Mouse (Mus musculus) liver, embryonic 16.5 days (tissue): Measurements from ENCODE around the gene Siglech. TPM values are rescaled to one million over a fixed set of nuclear protein-coding genes. Genes with fewer than 3 reads are reported as not detected.
"Not testable (repeated sequence)": the region's sequence is repeated elsewhere in the genome, so short reads cannot be mapped to it uniquely, and the experiment has no call there.

Experiments
- ATAC-seq: fragments of 200-750 bp; cut with Nextera tagmentation; 2 replicates; pipeline ENCODE4 v1.8.0; 2017; ENCODE audit warnings: low read depth, mild to moderate bottlenecking, moderate number of reproducible peaks, moderate library complexity
- H3K27ac ChIP-seq: fragments of 300-500 bp; sonication (generic); 2 replicates; pipeline ENCODE4 v1.5.1; 2014; ENCODE audit warnings: mild to moderate bottlenecking, low read length
- H3K27me3 ChIP-seq: fragments of 300-500 bp; sonication (generic); 2 replicates; pipeline ENCODE4 v1.6.1; 2014; ENCODE audit warnings: low read depth, low read length, mixed read lengths; ENCODE audit not compliant: control insufficient read depth, insufficient read depth
- H3K36me3 ChIP-seq: fragments of 300-500 bp; sonication (generic); 2 replicates; pipeline ENCODE4 v1.6.1; 2014; ENCODE audit warnings: mild to moderate bottlenecking; ENCODE audit not compliant: control insufficient read depth, insufficient read depth
- H3K4me1 ChIP-seq: fragments of 300-500 bp; sonication (generic); 2 replicates; pipeline ENCODE4 v1.6.1; 2014; ENCODE audit warnings: low read depth, low read length, mixed read lengths; ENCODE audit not compliant: control insufficient read depth
- H3K4me2 ChIP-seq: fragments of 300-500 bp; sonication (generic); 2 replicates; pipeline ENCODE4 v1.6.1; 2014; ENCODE audit warnings: low read depth, low read length, mixed read lengths
- H3K4me3 ChIP-seq: fragments of 300-500 bp; sonication (generic); 2 replicates; pipeline ENCODE4 v1.5.1; 2014; ENCODE audit warnings: low read depth, mild to moderate bottlenecking, low read length
- H3K9ac ChIP-seq: fragments of 300-500 bp; sonication (generic); 2 replicates; pipeline ENCODE4 v1.6.1; 2014; ENCODE audit warnings: low read depth, low read length
- H3K9me3 ChIP-seq: fragments of 300-500 bp; sonication (generic); replicated peaks from 2 replicates; pipeline ENCODE4 v1.6.1; 2016; ENCODE audit warnings: low read length; ENCODE audit not compliant: control insufficient read depth
- WGBS: fragments of 180-500 bp; shearing (Covaris S2); extraction: QIAGEN DNeasy Blood & Tissue Kit; methylation state at CpG from one replicate; pipeline ENCODE4 v1.1.7; 2014; ENCODE audit not compliant: insufficient replicate concordance; 5-methylcytosine and 5-hydroxymethylcytosine counted together
- polyA plus RNA-seq: library from polyadenylated mRNA; unstranded; fragments of >200 nt; fragmentation: Nextera tagmentation; extraction: Ambion mirVana; gene quantifications from 2 replicates; pipeline ENCODE4 v1.2.1, GENCODE M21; 2015

Siglech gene
- polyA plus RNA-seq, 1 experiment from 2014 or later: 0.89 TPM

DNA sequence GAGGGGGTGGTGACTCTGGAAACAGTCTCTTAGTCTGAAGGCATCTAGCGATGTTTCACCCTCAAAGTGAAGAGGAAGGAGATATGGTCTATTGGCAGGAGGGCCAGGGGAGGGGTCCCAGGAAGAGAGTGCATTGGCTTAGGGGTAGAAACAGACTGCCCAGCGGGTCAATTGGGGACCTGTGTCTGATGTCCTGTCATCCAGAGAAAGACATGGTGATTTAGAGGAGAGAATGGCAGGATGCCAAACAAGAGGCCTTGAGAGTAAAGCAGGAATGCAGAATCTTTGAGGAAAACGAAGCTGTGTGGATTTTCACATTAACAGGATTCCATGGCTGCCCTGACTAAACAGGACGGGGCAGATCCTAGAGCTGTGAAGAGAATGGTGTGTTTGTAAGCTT is 12.0 kb downstream of the Siglech start:
- H3K4me2 ChIP-seq: no peak overlapping the region
- no peaks in the 10 kb centered on the region for H3K4me1 ChIP-seq
- H3K27ac ChIP-seq: no peak overlapping the region
- no peaks in the 10 kb centered on the region for H3K27me3 ChIP-seq
- 44% methylated on average over 4 of the region's 4 CpGs for WGBS
- H3K9me3 ChIP-seq: no peaks in the 10 kb centered on the region
- H3K9ac ChIP-seq: no peak overlapping the region
- H3K4me3 ChIP-seq: no peak overlapping the region
- H3K36me3 ChIP-seq: no peaks in the 10 kb centered on the region
- ATAC-seq: no peak

DNA sequence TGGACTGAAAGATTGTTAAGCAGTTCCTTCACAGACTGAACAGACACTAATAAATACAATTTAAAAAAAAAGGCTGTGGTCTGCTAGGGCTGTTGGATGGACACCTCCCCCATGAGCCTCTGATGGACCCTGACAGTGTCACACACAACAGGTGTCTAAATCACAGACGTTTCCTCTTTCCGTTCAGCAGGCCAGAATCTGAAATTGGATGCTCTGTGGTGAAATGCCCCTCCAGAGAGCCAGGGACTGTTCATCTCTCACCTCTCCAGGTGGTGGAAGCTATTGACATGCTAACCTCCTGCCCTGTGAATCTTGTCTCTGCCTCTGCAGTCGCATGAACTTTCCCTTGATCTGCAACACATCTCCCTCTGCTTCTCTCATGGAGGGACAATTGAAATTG is 14.5 kb downstream of the Siglech start:
- H3K27ac ChIP-seq: no peak overlapping the region
- no peaks in the 10 kb centered on the region for H3K4me1 ChIP-seq
- H3K27me3 ChIP-seq: no peaks in the 10 kb centered on the region
- no peaks in the 10 kb centered on the region for H3K9me3 ChIP-seq
- no peak overlapping the region for H3K4me3 ChIP-seq
- WGBS: 24% methylated on average over 3 of the region's 3 CpGs
- no peak for ATAC-seq
- H3K4me2 ChIP-seq: no peak overlapping the region
- H3K9ac ChIP-seq: no peak overlapping the region
- no peaks in the 10 kb centered on the region for H3K36me3 ChIP-seq

DNA sequence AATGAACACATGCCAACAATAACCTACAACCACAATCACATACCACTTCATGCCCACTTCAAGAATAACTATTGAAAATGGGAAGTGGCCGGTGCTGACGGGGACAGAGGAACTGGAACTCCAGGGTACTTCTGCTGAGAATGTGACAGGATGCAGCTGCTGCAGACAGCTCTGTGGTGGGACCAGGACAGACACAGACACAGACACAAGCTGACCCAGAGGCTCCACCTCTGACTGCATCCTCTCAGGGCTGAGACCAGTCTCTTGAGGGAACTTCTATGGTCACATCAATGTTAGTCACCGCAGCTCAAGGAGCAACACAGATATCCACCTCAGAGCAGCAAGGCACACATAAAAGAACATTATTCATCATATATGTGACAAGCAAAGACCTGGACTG is 16.6 kb downstream of the Siglech start:
- H3K9me3 ChIP-seq: no peaks in the 10 kb centered on the region
- H3K4me2 ChIP-seq: no peak overlapping the region
- ATAC-seq: peak; percentile 41; the same call in 1 of the 2 replicates
- no peak overlapping the region for H3K9ac ChIP-seq
- no peaks in the 10 kb centered on the region for H3K36me3 ChIP-seq
- no peaks in the 10 kb centered on the region for H3K4me1 ChIP-seq
- no peak overlapping the region for H3K27ac ChIP-seq
- H3K27me3 ChIP-seq: no peaks in the 10 kb centered on the region
- H3K4me3 ChIP-seq: no peak overlapping the region
- 13% methylated on average over 3 of the region's 3 CpGs for WGBS

DNA sequence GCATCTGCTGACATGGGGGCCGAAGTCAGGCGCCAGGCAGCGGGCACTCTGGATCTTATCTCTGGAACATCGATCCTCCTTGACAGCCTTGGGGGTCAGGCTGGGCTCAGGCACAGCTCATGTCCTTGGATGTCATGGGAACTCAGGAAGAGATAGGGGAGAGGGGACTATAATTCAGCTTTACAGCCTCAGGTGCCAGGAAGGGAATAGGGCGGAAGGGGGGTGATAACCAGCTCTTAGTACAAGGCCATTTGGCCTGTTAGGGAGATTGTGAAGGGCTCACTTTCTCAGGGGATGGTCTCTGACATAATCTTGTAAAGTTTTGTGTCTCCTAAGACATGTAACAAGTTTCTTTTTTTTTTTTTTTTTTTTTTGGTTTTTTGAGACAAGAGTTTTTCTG is 22.6 kb downstream of the Siglech start:
- 40% methylated on average over 5 of the region's 5 CpGs for WGBS
- H3K27me3 ChIP-seq, ATAC-seq, H3K4me3 ChIP-seq, H3K9me3 ChIP-seq, H3K4me2 ChIP-seq, H3K36me3 ChIP-seq, H3K27ac ChIP-seq, H3K9ac ChIP-seq: not testable (repeated sequence)
- peaks cover 13% of the 10 kb centered on the region for H3K4me1 ChIP-seq

DNA sequence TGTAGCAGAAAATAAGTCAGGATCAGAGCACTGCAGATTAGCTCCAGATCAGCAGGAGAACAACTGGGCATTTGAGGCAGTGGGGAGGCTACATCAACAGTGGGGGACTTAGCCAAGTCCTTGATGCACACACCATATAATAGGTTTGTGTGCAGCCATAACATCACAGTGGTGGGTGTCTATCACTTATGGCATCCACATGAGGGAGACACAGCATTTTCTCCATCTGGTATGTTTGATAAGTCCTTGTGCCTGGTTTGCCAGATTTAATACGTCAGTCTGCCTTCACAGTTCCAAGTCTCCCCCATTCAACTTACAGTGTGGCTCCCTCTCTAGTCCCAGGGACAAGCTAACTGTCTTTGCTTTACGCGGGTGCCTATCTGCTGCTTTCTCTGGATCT is 24.3 kb downstream of the Siglech start:
- H3K4me1 ChIP-seq: peaks cover 16% of the 10 kb centered on the region
- no peak overlapping the region for H3K4me2 ChIP-seq
- no peak overlapping the region for H3K9ac ChIP-seq
- H3K27me3 ChIP-seq: no peaks in the 10 kb centered on the region
- no peak for ATAC-seq
- H3K9me3 ChIP-seq: no peaks in the 10 kb centered on the region
- no peak overlapping the region for H3K27ac ChIP-seq
- 68% methylated on average over 3 of the region's 3 CpGs for WGBS
- peaks cover 12% of the 10 kb centered on the region for H3K36me3 ChIP-seq
- H3K4me3 ChIP-seq: no peak overlapping the region

DNA sequence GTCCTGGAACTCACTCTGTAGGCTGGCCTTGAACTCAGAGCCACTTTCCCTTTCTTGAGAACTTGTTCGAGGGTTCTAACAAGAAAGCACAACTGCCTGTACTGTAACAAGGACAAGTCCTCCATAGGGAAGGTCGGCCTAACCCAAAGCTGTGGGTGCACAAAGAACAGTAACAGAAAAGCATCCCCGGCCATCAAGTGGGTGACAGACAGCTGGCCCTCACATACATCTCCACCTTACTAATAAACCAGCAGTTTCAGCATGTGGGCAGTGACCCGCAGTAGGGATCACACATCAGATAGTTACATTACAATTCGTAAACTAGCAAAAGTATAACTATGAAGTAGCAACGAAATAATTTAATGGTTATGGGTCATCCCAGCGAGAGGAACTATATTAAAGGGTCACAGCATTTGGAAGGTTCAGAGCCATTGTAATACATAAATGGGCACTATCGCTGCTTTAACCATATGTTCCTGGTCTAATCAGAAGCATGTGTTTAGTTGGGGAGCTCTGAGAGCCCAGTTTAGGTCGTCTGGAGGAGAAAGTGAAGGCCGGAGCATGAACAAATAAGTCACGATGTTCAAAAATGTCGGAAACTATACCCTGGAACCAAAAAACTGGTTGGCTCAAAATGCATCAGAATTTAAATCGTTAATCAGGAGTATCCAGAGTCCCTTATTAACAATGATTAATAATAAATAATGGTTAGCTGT is 25.4 kb downstream of the Siglech start:
- 37% methylated on average over 13 of the region's 13 CpGs for WGBS
- H3K9me3 ChIP-seq: no peaks in the 10 kb centered on the region
- H3K27me3 ChIP-seq: no peaks in the 10 kb centered on the region
- H3K4me1 ChIP-seq: peaks cover 16% of the 10 kb centered on the region
- H3K36me3 ChIP-seq: peaks cover 17% of the 10 kb centered on the region
- H3K4me3 ChIP-seq: peak overlapping the region; percentile 86
- H3K27ac ChIP-seq: no peak overlapping the region
- H3K4me2 ChIP-seq: peak overlapping the region; percentile 75
- H3K9ac ChIP-seq: peak overlapping the region; percentile 83
- ATAC-seq: no peak

DNA sequence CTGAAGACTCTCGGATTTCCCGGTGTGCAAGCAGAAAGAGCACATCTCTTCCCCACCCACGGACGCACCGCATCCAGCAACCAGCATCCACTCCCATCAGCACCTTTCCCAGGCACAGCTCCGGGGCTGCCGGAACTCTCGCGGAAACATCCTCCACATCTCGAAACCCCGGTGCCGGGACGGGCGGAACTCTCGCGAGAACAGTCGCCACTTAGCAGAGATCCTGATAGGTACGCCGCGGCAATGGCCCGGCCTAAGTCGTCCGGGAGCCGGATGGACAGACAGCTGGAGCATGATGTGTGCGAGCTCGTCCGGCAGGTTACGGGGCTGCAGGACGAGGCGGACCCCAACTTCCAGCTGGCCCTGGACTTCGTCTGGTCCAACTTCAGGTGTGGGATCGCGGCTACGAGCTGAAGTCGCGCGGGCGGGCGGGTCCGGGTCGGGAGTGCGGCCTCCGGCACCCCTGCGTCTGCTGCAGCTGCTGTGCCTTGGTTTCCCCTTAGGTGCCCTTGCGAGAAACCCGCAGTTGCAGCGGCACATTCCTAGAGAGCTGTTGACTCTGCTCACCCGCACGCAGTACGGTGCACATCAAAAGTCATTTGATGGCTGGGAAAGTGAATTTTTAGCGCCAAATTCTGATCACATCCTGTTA is 26.1 kb downstream of the Siglech start, which contains the start of gene Tubgcp5:
Gene Tubgcp5 (plus strand): TSS at position 203 of the 652 bp plus-strand sequence.
- Histone ChIP-seq H3K36me3 (peaks cover 17% of the 10 kb centered on the region), H3K4me3 (peak within 1 kb of the TSS; percentile 86), H3K4me1 (peaks cover 16% of the 10 kb centered on the region), H3K27me3 (no peaks in the 10 kb centered on the region), H3K4me2 (peak within 1 kb of the TSS; percentile 75), H3K27ac (peak within 1 kb of the TSS; percentile 50; the same call in 1 of the 2 replicates), H3K9ac (peak within 1 kb of the TSS; percentile 83), H3K9me3 (no peaks in the 10 kb centered on the region)
- ATAC-seq: peak; percentile 100
- WGBS: under 1% methylated on average over 51 of the region's 51 CpGs

DNA sequence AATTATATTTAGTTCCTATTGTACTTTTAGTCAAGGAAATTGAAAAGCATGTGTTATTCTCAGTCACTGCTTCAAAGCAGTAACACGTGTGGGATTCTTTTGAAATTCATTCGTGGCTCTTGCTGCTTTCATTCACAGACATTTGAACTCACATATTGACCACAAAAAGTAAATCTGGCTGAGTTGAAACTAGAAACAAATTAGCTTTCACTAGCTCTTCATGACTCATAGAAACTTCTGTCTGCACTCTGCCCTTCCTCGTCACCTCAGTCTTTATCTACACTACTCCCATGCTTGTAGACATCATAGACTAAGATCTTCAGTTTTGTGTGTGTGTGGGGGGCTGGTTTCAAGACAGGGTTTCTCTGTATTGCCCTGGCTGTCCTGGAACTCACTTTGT is 32.0 kb downstream of the Siglech start:
- no peak for ATAC-seq
- H3K27ac ChIP-seq: no peak overlapping the region
- peaks cover 36% of the 10 kb centered on the region for H3K36me3 ChIP-seq
- H3K9ac ChIP-seq: no peak overlapping the region
- H3K27me3 ChIP-seq: no peaks in the 10 kb centered on the region
- 81% methylated on average over 3 of the region's 3 CpGs for WGBS
- peaks cover 7% of the 10 kb centered on the region for H3K4me1 ChIP-seq
- no peaks in the 10 kb centered on the region for H3K9me3 ChIP-seq
- H3K4me2 ChIP-seq: no peak overlapping the region
- no peak overlapping the region for H3K4me3 ChIP-seq

DNA sequence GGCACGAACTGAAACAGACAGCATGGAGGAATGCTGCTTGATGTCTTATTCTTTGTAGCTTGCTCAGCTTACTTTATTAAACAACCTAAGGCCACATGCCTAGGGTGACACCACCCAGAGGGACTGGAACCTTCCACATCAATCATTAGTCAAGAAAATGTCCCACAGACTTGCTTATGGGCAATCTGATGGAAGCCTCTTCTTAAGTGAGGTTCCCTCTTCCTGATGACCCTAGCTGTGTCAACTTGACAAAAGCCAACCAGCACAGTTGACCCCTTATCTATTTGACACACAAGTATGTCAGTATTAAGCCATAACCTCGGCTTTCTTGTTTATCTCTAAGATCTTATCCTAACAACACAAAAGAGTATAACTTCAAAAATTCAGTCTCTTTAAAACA is 42.0 kb downstream of the Siglech start:
- H3K27ac ChIP-seq: no peak overlapping the region
- H3K4me3 ChIP-seq: no peak overlapping the region
- H3K9me3 ChIP-seq: no peaks in the 10 kb centered on the region
- no peaks in the 10 kb centered on the region for H3K4me1 ChIP-seq
- no peak for ATAC-seq
- no peak overlapping the region for H3K9ac ChIP-seq
- no peak overlapping the region for H3K4me2 ChIP-seq
- WGBS: 53% methylated on average over 2 of the region's 2 CpGs
- no peaks in the 10 kb centered on the region for H3K27me3 ChIP-seq
- H3K36me3 ChIP-seq: peaks cover 18% of the 10 kb centered on the region
